Mouse (Mus musculus) heart, embryonic 15.5 days (tissue): ENCODE measurements around the gene Nrip1. TPM values are rescaled to one million over a fixed set of nuclear protein-coding genes. Genes with fewer than 3 reads are reported as not detected.

Experiments used
- ATAC-seq: fragments of 200-750 bp; cut with Nextera tagmentation; replicated peaks from 2 replicates; pipeline ENCODE4 v1.8.0; 2017; ENCODE audit warnings: low read depth, moderate TSS enrichment; ENCODE audit not compliant: insufficient number of reproducible peaks, insufficient read depth, low FRiP score
- H3K27ac ChIP-seq: fragments of 300-500 bp; sonication (generic); 2 replicates; pipeline ENCODE4 v1.5.1; 2015; ENCODE audit warnings: mild to moderate bottlenecking, inconsistent platforms
- H3K27me3 ChIP-seq: fragments of 300-500 bp; sonication (generic); 2 replicates; pipeline ENCODE4 v1.6.1; 2015; ENCODE audit warnings: inconsistent platforms
- H3K36me3 ChIP-seq: fragments of 300-500 bp; sonication (generic); 2 replicates; pipeline ENCODE4 v1.6.1; 2015; ENCODE audit warnings: mild to moderate bottlenecking, inconsistent platforms
- H3K4me1 ChIP-seq: fragments of 300-500 bp; sonication (generic); replicated peaks from 2 replicates; pipeline ENCODE4 v1.6.1; 2015; ENCODE audit warnings: inconsistent platforms
- H3K4me2 ChIP-seq: fragments of 300-500 bp; sonication (generic); 2 replicates; pipeline ENCODE4 v1.6.1; 2015; ENCODE audit warnings: inconsistent platforms, mild to moderate bottlenecking, moderate library complexity
- H3K4me3 ChIP-seq: fragments of 300-500 bp; sonication (generic); 2 replicates; pipeline ENCODE4 v1.5.1; 2015; ENCODE audit warnings: mild to moderate bottlenecking, inconsistent platforms
- H3K9ac ChIP-seq: fragments of 300-500 bp; sonication (generic); 2 replicates; pipeline ENCODE4 v1.6.1; 2015; ENCODE audit warnings: mild to moderate bottlenecking, inconsistent platforms
- H3K9me3 ChIP-seq: fragments of 300-500 bp; sonication (generic); replicated peaks from 2 replicates; pipeline ENCODE4 v1.6.1; 2016; ENCODE audit warnings: inconsistent platforms
- WGBS: fragments of 180-500 bp; shearing (Covaris S2); methylation state at CpG from one replicate; pipeline ENCODE4 v1.1.7; 2015; ENCODE audit warnings: mixed read lengths; 5-methylcytosine and 5-hydroxymethylcytosine counted together
- polyA plus RNA-seq: library from polyadenylated mRNA; unstranded; fragments of >200 nt; fragmentation: Nextera tagmentation; extraction: Ambion mirVana; gene quantifications from 2 replicates; pipeline ENCODE4 v1.2.1, GENCODE M21; 2015

Nrip1 gene
- polyA plus RNA-seq, 1 experiment from 2014 or later = 19.1 TPM

DNA sequence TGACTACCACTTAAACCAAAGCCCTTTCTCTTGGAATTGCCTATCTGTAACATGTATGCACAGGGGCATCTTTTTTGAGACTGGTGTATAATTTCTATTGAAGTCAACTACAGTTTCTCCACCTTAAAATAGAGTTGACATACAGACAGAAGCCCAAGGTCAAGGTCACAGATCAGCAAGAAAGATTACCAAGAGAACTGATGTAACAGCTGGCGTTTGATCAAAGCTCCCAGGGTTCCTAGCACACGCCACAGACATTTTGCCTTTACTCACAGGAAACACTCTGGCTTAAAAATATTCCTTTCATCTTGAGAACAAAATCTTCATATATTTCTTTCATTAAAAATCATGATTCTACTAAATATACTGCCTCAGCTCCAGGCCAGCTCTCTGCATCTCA, 74.1 kb downstream of the Nrip1 start:
- H3K4me3 ChIP-seq = no peak overlapping the region
- 62% methylated on average over 2 of the region's 2 CpGs for WGBS
- no peaks in the 10 kb centered on the region for H3K9me3 ChIP-seq
- H3K36me3 ChIP-seq = no peaks in the 10 kb centered on the region
- peaks cover 17% of the 10 kb centered on the region for H3K4me1 ChIP-seq
- no peaks in the 10 kb centered on the region for H3K27me3 ChIP-seq
- no peak overlapping the region for H3K27ac ChIP-seq
- H3K9ac ChIP-seq = no peak overlapping the region
- H3K4me2 ChIP-seq = no peak overlapping the region
- no peak for ATAC-seq

GRCm38 (mm10) chr16:76295322-76295721, 78.3 kb downstream of the Nrip1 start:
- Histone ChIP-seq H3K4me1 (peaks cover 28% of the 10 kb centered on the region), H3K36me3 (peaks cover 18% of the 10 kb centered on the region), H3K9me3 (no peaks in the 10 kb centered on the region), H3K4me3 (no peak overlapping the region), H3K27ac (no peak overlapping the region), H3K27me3 (no peaks in the 10 kb centered on the region), H3K4me2 (no peak overlapping the region), H3K9ac (no peak overlapping the region)
- ATAC-seq = no peak
- 72% methylated on average over 14 of the region's 14 CpGs for WGBS

DNA sequence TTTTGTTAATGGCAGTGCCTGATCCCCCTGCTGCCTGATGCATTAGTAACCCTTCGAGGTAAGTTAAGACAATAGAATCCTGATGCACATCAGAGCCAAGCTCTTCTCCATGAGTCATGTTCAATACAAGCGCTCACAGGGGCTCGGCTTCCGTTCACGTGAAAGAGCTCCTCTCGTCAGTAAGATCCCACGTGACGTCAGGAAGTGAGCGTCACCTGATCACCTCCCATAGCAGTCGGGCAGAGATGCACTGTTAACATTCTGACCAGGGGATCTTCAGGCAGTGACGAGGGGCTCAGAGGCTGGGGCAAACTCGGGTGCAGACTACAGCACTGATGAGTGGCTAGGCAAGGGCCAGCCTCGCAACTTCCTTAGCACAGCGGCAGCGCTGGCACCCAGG, 79.1 kb downstream of the Nrip1 start:
- H3K4me2 ChIP-seq = peak overlapping the region; percentile 18; the same call in 1 of the 2 replicates
- ATAC-seq = no peak

GRCm38 (mm10) chr16:76293765-76294463, 79.7 kb downstream of the Nrip1 start:
- Histone ChIP-seq H3K27ac (peak overlapping the region; percentile 60), H3K4me3 (no peak overlapping the region), H3K27me3 (no peaks in the 10 kb centered on the region), H3K9ac (no peak overlapping the region), H3K36me3 (peaks cover 18% of the 10 kb centered on the region), H3K9me3 (no peaks in the 10 kb centered on the region), H3K4me1 (peaks cover 28% of the 10 kb centered on the region), H3K4me2 (peak overlapping the region; percentile 18)
- peak; percentile 59; the same call in 1 of the 2 replicates for ATAC-seq
- WGBS = 52% methylated on average over 20 of the region's 20 CpGs

More for the DNA sequence above, 79.1 kb downstream of the Nrip1 start:
- 66% methylated on average over 15 of the region's 15 CpGs for WGBS
- Histone ChIP-seq H3K9me3 (no peaks in the 10 kb centered on the region), H3K36me3 (peaks cover 18% of the 10 kb centered on the region), H3K9ac (no peak overlapping the region), H3K4me1 (peaks cover 28% of the 10 kb centered on the region), H3K4me3 (no peak overlapping the region), H3K27me3 (no peaks in the 10 kb centered on the region), H3K27ac (0 out of 2 replicates have a peak overlapping the region, but pooled peaks have one; percentile 60)

DNA sequence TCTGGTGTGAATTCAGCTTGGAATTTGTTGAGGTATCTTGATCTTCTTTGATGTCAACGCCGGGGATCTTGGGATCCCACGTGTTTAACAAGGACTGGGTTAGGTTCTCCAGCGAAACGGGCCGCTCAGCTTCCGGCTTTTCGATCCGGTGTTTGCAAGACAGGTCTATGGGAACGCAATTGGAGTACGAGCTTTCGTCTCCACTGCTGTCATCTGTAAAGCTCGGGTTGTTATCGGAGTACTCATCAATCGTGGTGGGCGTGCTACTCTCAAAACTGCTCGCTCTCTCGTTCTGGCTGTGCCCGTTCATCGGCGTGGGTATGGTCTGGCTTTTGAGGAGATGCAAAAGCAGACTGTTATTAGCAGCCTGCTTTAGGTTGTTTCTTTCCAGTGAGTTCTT, 80.5 kb downstream of the Nrip1 start:
- no peak for ATAC-seq
- H3K27me3 ChIP-seq = no peaks in the 10 kb centered on the region
- H3K27ac ChIP-seq = no peak overlapping the region; the same call in 1 of the 2 replicates
- H3K4me1 ChIP-seq = peaks cover 28% of the 10 kb centered on the region
- H3K4me3 ChIP-seq = no peak overlapping the region
- H3K4me2 ChIP-seq = no peak overlapping the region
- 92% methylated on average over 21 of the region's 21 CpGs for WGBS
- no peak overlapping the region for H3K9ac ChIP-seq
- no peaks in the 10 kb centered on the region for H3K9me3 ChIP-seq
- H3K36me3 ChIP-seq = peaks cover 18% of the 10 kb centered on the region

DNA sequence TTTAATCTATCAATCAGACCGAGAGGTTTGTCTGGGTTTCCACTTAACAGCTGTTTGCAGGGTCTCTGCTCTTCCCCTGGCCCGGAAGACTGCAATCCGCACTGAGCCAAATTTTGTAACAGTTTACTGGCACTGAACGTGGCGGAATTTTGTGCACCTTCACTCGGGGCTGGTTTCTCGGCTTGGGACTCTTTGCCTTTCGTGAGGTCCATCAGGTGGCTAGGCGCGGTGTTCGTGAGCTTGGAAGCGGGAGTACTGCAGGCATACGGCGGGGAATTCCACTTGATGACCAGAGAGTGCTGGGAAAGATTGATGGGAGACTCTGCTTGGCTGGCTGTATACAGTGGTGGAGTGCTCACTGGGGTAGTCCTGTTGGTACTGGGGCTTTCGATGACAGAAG, 81.0 kb downstream of the Nrip1 start:
- peaks cover 18% of the 10 kb centered on the region for H3K36me3 ChIP-seq
- WGBS = 84% methylated on average over 15 of the region's 15 CpGs

GRCm38 (mm10) chr16:76291366-76291765, 82.3 kb downstream of the Nrip1 start:
- no peaks in the 10 kb centered on the region for H3K27me3 ChIP-seq
- WGBS = 94% methylated on average over 14 of the region's 14 CpGs
- no peak for ATAC-seq
- peaks cover 23% of the 10 kb centered on the region for H3K4me1 ChIP-seq
- no peak overlapping the region for H3K4me3 ChIP-seq
- no peak overlapping the region for H3K9ac ChIP-seq
- no peak overlapping the region for H3K27ac ChIP-seq
- H3K9me3 ChIP-seq = no peaks in the 10 kb centered on the region
- peaks cover 18% of the 10 kb centered on the region for H3K36me3 ChIP-seq
- no peak overlapping the region for H3K4me2 ChIP-seq

More for the DNA sequence above, 81.0 kb downstream of the Nrip1 start:
- peaks cover 23% of the 10 kb centered on the region for H3K4me1 ChIP-seq
- no peak overlapping the region for H3K9ac ChIP-seq
- no peak overlapping the region for H3K4me2 ChIP-seq
- H3K27ac ChIP-seq = no peak overlapping the region
- no peaks in the 10 kb centered on the region for H3K9me3 ChIP-seq
- H3K4me3 ChIP-seq = no peak overlapping the region
- H3K27me3 ChIP-seq = no peaks in the 10 kb centered on the region
- no peak for ATAC-seq

DNA sequence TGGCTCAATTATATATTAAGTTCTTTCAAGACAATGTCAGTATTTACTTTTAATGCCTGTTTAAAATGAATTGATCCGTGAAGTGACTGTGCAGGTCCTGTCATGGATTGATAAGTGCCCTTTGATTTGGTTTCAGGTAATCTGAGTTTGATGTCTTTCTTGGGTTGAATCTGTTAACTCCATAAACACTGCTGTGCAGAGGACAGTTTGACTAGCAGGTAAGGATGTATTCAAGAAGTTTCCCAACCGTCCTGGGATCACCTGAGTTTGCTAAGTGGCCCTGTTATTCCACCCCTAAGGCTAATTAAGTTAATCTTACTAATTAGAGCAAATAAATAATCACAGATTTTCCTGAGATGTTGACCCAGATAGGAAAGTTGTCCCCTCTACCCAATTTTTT, 84.1 kb downstream of the Nrip1 start:
- WGBS = 83% methylated on average over 2 of the region's 2 CpGs
- H3K9ac ChIP-seq = no peak overlapping the region
- no peak for ATAC-seq
- no peak overlapping the region for H3K27ac ChIP-seq
- H3K27me3 ChIP-seq = no peaks in the 10 kb centered on the region
- H3K4me1 ChIP-seq = peaks cover 17% of the 10 kb centered on the region
- peaks cover 18% of the 10 kb centered on the region for H3K36me3 ChIP-seq
- H3K9me3 ChIP-seq = no peaks in the 10 kb centered on the region
- no peak overlapping the region for H3K4me3 ChIP-seq
- no peak overlapping the region for H3K4me2 ChIP-seq

DNA sequence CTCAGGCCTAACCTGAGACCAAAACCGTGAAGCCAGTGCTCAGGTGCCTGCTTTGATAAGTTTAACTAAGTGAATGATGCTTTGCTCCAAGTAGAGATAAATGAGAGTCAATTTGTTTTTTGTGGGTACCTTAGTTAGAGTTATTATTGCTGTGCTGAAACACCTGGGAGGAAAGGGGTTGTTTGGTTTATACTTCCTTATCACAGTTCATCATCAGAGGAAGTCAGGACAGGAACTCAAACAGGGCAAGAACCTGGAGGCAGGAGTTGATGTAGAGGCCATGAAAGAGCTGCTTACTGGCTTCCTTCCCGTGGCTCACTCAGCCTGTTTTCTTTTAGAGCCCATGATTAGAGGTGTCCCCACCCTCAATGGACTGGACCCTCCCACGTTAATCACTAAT, 89.8 kb downstream of the Nrip1 start:
- no peak for ATAC-seq
- H3K27ac ChIP-seq = no peak overlapping the region
- no peaks in the 10 kb centered on the region for H3K4me1 ChIP-seq
- H3K4me3 ChIP-seq = no peak overlapping the region
- no peak overlapping the region for H3K4me2 ChIP-seq
- no peaks in the 10 kb centered on the region for H3K36me3 ChIP-seq
- 45% methylated on average over 3 of the region's 3 CpGs for WGBS
- no peaks in the 10 kb centered on the region for H3K9me3 ChIP-seq
- H3K27me3 ChIP-seq = no peaks in the 10 kb centered on the region
- H3K9ac ChIP-seq = no peak overlapping the region

DNA sequence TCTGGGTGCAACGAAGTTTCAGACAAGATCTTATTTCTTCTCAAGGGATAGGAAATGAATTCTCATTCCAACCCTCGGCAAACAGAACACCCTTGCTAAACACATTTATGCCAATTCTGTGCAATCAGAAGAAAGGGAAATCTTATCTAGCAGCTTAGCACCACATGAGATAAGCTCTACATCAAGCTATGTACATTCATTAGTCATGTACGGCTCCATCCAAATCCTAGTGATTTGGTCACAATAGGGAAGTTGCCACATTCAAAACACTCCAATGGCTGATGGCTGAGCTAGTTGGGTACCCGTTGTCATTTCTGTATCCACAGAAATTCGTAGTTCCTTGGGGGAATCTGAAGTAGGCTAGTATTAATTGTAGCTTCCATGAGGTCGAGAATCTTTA, 91.8 kb downstream of the Nrip1 start:
- 63% methylated on average over 6 of the region's 6 CpGs for WGBS
- no peak overlapping the region for H3K4me2 ChIP-seq
- no peak overlapping the region for H3K27ac ChIP-seq

GRCm38 (mm10) chr16:76280365-76280764, 93.3 kb downstream of the Nrip1 start:
- Histone ChIP-seq H3K27ac (no peak overlapping the region), H3K9me3 (no peaks in the 10 kb centered on the region), H3K4me1 (no peaks in the 10 kb centered on the region), H3K4me2 (no peak overlapping the region), H3K4me3 (no peak overlapping the region), H3K36me3 (no peaks in the 10 kb centered on the region), H3K27me3 (no peaks in the 10 kb centered on the region), H3K9ac (no peak overlapping the region)
- WGBS = 77% methylated on average over 8 of the region's 8 CpGs
- ATAC-seq = no peak

More for the DNA sequence above, 91.8 kb downstream of the Nrip1 start:
- H3K27me3 ChIP-seq = no peaks in the 10 kb centered on the region
- H3K4me1 ChIP-seq = no peaks in the 10 kb centered on the region
- no peaks in the 10 kb centered on the region for H3K36me3 ChIP-seq
- no peak overlapping the region for H3K4me3 ChIP-seq
- ATAC-seq = no peak
- no peaks in the 10 kb centered on the region for H3K9me3 ChIP-seq
- no peak overlapping the region for H3K9ac ChIP-seq

DNA sequence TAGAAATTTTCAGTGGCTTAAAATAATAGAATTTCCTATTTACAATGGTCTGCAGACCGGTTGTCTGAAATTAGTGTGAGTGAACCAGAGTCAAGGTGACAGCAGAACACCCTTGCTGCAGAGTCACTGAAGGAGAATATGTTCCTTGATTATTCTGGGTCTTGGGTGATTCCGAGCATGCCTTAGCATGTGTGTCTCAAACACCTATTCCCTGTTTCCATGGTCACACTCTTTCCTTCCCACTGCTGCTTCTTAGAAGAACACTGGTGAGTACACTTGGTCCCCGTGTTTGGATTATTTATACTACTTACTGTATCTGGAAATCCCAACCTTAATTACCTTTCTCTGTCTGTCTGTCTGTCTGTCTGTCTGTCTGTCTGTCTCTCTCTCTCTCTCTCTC, 97.4 kb downstream of the Nrip1 start:
- Histone ChIP-seq H3K27ac (no peak overlapping the region), H3K27me3 (no peaks in the 10 kb centered on the region), H3K4me2 (no peak overlapping the region), H3K9me3 (no peaks in the 10 kb centered on the region), H3K36me3 (no peaks in the 10 kb centered on the region), H3K4me3 (no peak overlapping the region), H3K9ac (no peak overlapping the region), H3K4me1 (no peaks in the 10 kb centered on the region)
- ATAC-seq = no peak
- WGBS = 87% methylated on average over 3 of the region's 3 CpGs
